Mouse (Mus musculus) CH12.LX (cell line): Measurements from ENCODE around the gene Frs3. TPM values are rescaled to one million over a fixed set of nuclear protein-coding genes. Genes with fewer than 3 reads are reported as not detected.

Source experiments
- DNase-seq: peaks from one replicate; pipeline ENCODE4 v3.0.0-alpha.2; 2013; ENCODE audit errors: extremely low read depth
- H3K27ac ChIP-seq: 2 replicates; pipeline ENCODE4 v1.5.1; 2012; ENCODE audit warnings: low read depth, mild to moderate bottlenecking, control low read depth, moderate library complexity; ENCODE audit not compliant: insufficient read depth
- H3K27me3 ChIP-seq: replicated peaks from 2 replicates; pipeline ENCODE3; 2012; ENCODE audit warnings: inconsistent platforms
- H3K36me3 ChIP-seq, 2 experiments: replicated peaks in 1 of 2; 2 replicates each; pipeline versions ENCODE3 to v1.6.1; 2012; ENCODE audit warnings: inconsistent platforms in 1 of 2, low read length in 1 of 2, mild to moderate bottlenecking in 1 of 2, mixed read lengths in 1 of 2, moderate library complexity in 1 of 2; ENCODE audit not compliant: control insufficient read depth in 1 of 2, insufficient read depth in 1 of 2
- H3K4me1 ChIP-seq, 2 experiments: 2 replicates each; pipeline ENCODE4 v1.6.1; 2012; ENCODE audit warnings: inconsistent platforms in 1 of 2, moderate library complexity in 1 of 2; ENCODE audit not compliant: insufficient read depth in 2 of 2, control insufficient read depth in 1 of 2
- H3K4me2 ChIP-seq: 2 replicates; pipeline ENCODE4 v1.6.1; 2012; ENCODE audit warnings: low read depth, mild to moderate bottlenecking, control low read depth; ENCODE audit not compliant: poor library complexity, insufficient read depth, severe bottlenecking
- H3K4me3 ChIP-seq, 3 experiments: fragments of 150-350 bp in 1 of 3; sonication (generic) in 1 of 3; replicated peaks in 1 of 3; 2 replicates each; pipeline versions ENCODE3 to v1.5.1; 2011 to 2012; ENCODE audit warnings: low read depth in 2 of 3, low read length in 2 of 3, mild to moderate bottlenecking in 2 of 3, moderate library complexity in 2 of 3, control low read depth in 1 of 3, improper control_type of control experiment in 1 of 3, inconsistent platforms in 1 of 3, mixed read lengths in 1 of 3; ENCODE audit not compliant: poor library complexity in 1 of 3
- H3K79me2 ChIP-seq: replicated peaks from 2 replicates; pipeline ENCODE4 v1.6.1; 2012; ENCODE audit warnings: mild to moderate bottlenecking, moderate library complexity; ENCODE audit not compliant: control insufficient read depth, poor library complexity, insufficient read depth, severe bottlenecking; ENCODE audit errors: extremely low read depth
- H3K9ac ChIP-seq: 2 replicates; pipeline ENCODE4 v1.6.1; 2012; ENCODE audit warnings: low read depth, mild to moderate bottlenecking, control low read depth, moderate library complexity; ENCODE audit not compliant: insufficient read depth
- H3K9me3 ChIP-seq: replicated peaks from 2 replicates; pipeline ENCODE3; 2012; ENCODE audit warnings: low read length, inconsistent platforms, mixed read lengths
- BHLHE40 ChIP-seq: IDR thresholded peaks from 2 replicates; pipeline ENCODE4 v1.6.1; 2011; ENCODE audit warnings: mild to moderate bottlenecking, low read depth, low read length, improper control_type of control experiment
- CHD2 ChIP-seq: IDR thresholded peaks from 2 replicates; pipeline ENCODE4 v1.6.1; 2011; ENCODE audit warnings: low read length, improper control_type of control experiment
- CTCF ChIP-seq, 2 experiments: IDR thresholded peaks in 1 of 2; conservative IDR thresholded peaks in 1 of 2; 2 replicates each; pipeline ENCODE4 v1.5.1; 2011 to 2012; ENCODE audit warnings: low read depth in 2 of 2, low read length in 2 of 2, improper control_type of control experiment in 1 of 2, inconsistent platforms in 1 of 2, mild to moderate bottlenecking in 1 of 2, moderate library complexity in 1 of 2
- E2F4 ChIP-seq: IDR thresholded peaks from 2 replicates; pipeline ENCODE4 v1.6.1; 2011; ENCODE audit warnings: low read depth, low read length, improper control_type of control experiment; ENCODE audit not compliant: insufficient replicate concordance
- JUN ChIP-seq: IDR thresholded peaks from 2 replicates; pipeline ENCODE4 v1.6.1; 2011; ENCODE audit warnings: low read depth, mild to moderate bottlenecking, low read length, improper control_type of control experiment, moderate library complexity; ENCODE audit not compliant: insufficient read depth
- JUND ChIP-seq: conservative IDR thresholded peaks from 2 replicates; pipeline ENCODE4 v1.6.1; 2011; ENCODE audit warnings: low read depth, low read length, improper control_type of control experiment
- KAT2A ChIP-seq: IDR thresholded peaks from 2 replicates; pipeline ENCODE4 v1.6.1; 2012; ENCODE audit warnings: low read length, improper control_type of control experiment, inconsistent platforms; ENCODE audit not compliant: insufficient replicate concordance
- MAFK ChIP-seq: IDR thresholded peaks from 2 replicates; pipeline ENCODE4 v1.6.1; 2011; ENCODE audit warnings: low read length, improper control_type of control experiment; ENCODE audit not compliant: insufficient replicate concordance
- MEF2A ChIP-seq: IDR thresholded peaks from 2 replicates; pipeline ENCODE4 v1.6.1; 2014; ENCODE audit warnings: low read depth, mild to moderate bottlenecking, inconsistent platforms, low read length, improper control_type of control experiment, borderline replicate concordance
- MXI1 ChIP-seq: IDR thresholded peaks from 2 replicates; pipeline ENCODE4 v1.6.1; 2011; ENCODE audit warnings: mild to moderate bottlenecking, low read depth, low read length, improper control_type of control experiment
- NELFE ChIP-seq: IDR thresholded peaks from 2 replicates; pipeline ENCODE4 v1.6.1; 2011; ENCODE audit warnings: low read depth, low read length, improper control_type of control experiment
- PAX5 ChIP-seq: IDR thresholded peaks from 2 replicates; pipeline ENCODE4 v1.6.1; 2012; ENCODE audit warnings: low read length, inconsistent platforms, mixed read lengths
- POLR2AphosphoS2 ChIP-seq: IDR thresholded peaks from 2 replicates; pipeline ENCODE4 v1.6.1; 2011; ENCODE audit warnings: low read depth, low read length, improper control_type of control experiment
- RCOR1 ChIP-seq: conservative IDR thresholded peaks from 2 replicates; pipeline ENCODE4 v1.6.1; 2012; ENCODE audit warnings: low read depth, mild to moderate bottlenecking, inconsistent platforms, low read length, improper control_type of control experiment
- TBP ChIP-seq: conservative IDR thresholded peaks from 2 replicates; pipeline ENCODE4 v1.6.1; 2011; ENCODE audit warnings: low read depth, low read length, improper control_type of control experiment
- USF1 ChIP-seq: IDR thresholded peaks from 2 replicates; pipeline ENCODE4 v1.6.1; 2014; ENCODE audit warnings: low read depth, mild to moderate bottlenecking, inconsistent platforms, low read length, improper control_type of control experiment
- ZKSCAN1 ChIP-seq: IDR thresholded peaks from 2 replicates; pipeline ENCODE4 v1.6.1; 2012; ENCODE audit warnings: low read depth, inconsistent platforms, low read length, improper control_type of control experiment, borderline replicate concordance
- ZMIZ1 ChIP-seq: IDR thresholded peaks from 2 replicates; pipeline ENCODE4 v1.6.1; 2012; ENCODE audit warnings: low read depth, mild to moderate bottlenecking, inconsistent platforms, low read length, improper control_type of control experiment
- dilution Hi-C: fragments of 300-500 bp; cut with MboI; formaldehyde crosslinking; loops from 2 replicates; pipeline ENCODE4 v1.14.3; 2020; ENCODE audit warnings: low sequenced_read_pairs; ENCODE audit not compliant: extremely low pct_unique_long_range_greater_than_20kb, extremely low pct_ligation_motif_present
- in situ Hi-C: fragments of 300-500 bp; cut with MboI; formaldehyde crosslinking; loops from 3 replicates; pipeline ENCODE4 v1.14.3; 2019; ENCODE audit warnings: low sequenced_read_pairs, low pct_ligation_motif_present, low pct_unique_long_range_greater_than_20kb, mixed read lengths
- polyA plus RNA-seq: library from polyadenylated mRNA; unstranded; fragments of >175 nt; gene quantifications from 2 replicates; pipeline ENCODE4 v1.2.1, GENCODE M21; 2012; ENCODE audit warnings: low read depth; ENCODE audit not compliant: insufficient read length
- total RNA-seq, 2 experiments: library from RNA; depleted of rRNA; stranded (reverse); fragments of 300-350 nt in 1 of 2; fragments of >200 nt in 1 of 2; gene quantifications; 2 replicates each; pipeline ENCODE4 v1.2.3; 2012 to 2014

The Frs3 gene
- total and polyA plus RNA-seq, 3 experiments = 0.54 to 2.9 (median 0.67) TPM

GRCm38 (mm10) chr17:47655697-47656096 is 33.1 kb upstream of the Frs3 start:
- Histone ChIP-seq H3K9ac (no peak overlapping the region), H3K4me3 (no peak overlapping the region), H3K36me3 (peaks cover 0 to 4% of the 10 kb centered on the region in 2 experiments), H3K4me2 (no peak overlapping the region), H3K79me2 (no peaks in the 10 kb centered on the region), H3K27ac (no peak overlapping the region), H3K27me3 (no peaks in the 10 kb centered on the region), H3K9me3 (no peaks in the 10 kb centered on the region), H3K4me1 (peaks cover 0 to 3% of the 10 kb centered on the region in 2 experiments; a peak in 1 of 4 replicates)
- in situ Hi-C loops = no loop called here
- dilution Hi-C loops = no loop called here
- TF ChIP-seq E2F4 (no peak), PAX5 (no peak), CTCF (conservative IDR thresholded peaks at IDR 0.05 in 1 of 2, IDR thresholded peaks at IDR 0.05 in 1 of 2; ENCODE audit: low read depth in 2 of 2, low read length in 2 of 2) (no peak), USF1 (no peak), ZKSCAN1 (no peak), RCOR1 (no peak), JUND (no peak), CHD2 (no peak), BHLHE40 (no peak), MEF2A (no peak), ZMIZ1 (no peak), POLR2AphosphoS2 (no peak), NELFE (no peak), TBP (no peak)
- no peak for DNase-seq

GRCm38 (mm10) chr17:47657901-47658300 is 30.9 kb upstream of the Frs3 start:
- no peak overlapping the region for H3K4me3 ChIP-seq
- no peaks in the 10 kb centered on the region for H3K9me3 ChIP-seq
- peaks cover 0 to 4% of the 10 kb centered on the region in 2 experiments for H3K36me3 ChIP-seq
- in situ Hi-C loops (no loop called here), dilution Hi-C loops (no loop called here)
- no peak for DNase-seq
- TF ChIP-seq KAT2A = no peak
- no peak for TF ChIP-seq MXI1
- TF ChIP-seq CHD2 = no peak
- no peak for TF ChIP-seq TBP
- TF ChIP-seq JUN = no peak
- TF ChIP-seq NELFE = no peak
- no peak for TF ChIP-seq MAFK
- TF ChIP-seq POLR2AphosphoS2 = no peak
- TF ChIP-seq RCOR1 = no peak
- H3K27me3 ChIP-seq = no peaks in the 10 kb centered on the region
- no peak overlapping the region for H3K9ac ChIP-seq
- H3K79me2 ChIP-seq = no peaks in the 10 kb centered on the region
- no peak overlapping the region for H3K4me2 ChIP-seq
- H3K4me1 ChIP-seq = peaks cover 0 to 3% of the 10 kb centered on the region in 2 experiments; a peak in 1 of 4 replicates
- no peak overlapping the region for H3K27ac ChIP-seq
